Mouse (Mus musculus): Measurements from ENCODE around the gene Zfp988.
"Not testable (repeated sequence)": the region's sequence is repeated elsewhere in the genome, so short reads cannot be mapped to it uniquely, and the experiment has no call there.

Zfp988 gene

DNA sequence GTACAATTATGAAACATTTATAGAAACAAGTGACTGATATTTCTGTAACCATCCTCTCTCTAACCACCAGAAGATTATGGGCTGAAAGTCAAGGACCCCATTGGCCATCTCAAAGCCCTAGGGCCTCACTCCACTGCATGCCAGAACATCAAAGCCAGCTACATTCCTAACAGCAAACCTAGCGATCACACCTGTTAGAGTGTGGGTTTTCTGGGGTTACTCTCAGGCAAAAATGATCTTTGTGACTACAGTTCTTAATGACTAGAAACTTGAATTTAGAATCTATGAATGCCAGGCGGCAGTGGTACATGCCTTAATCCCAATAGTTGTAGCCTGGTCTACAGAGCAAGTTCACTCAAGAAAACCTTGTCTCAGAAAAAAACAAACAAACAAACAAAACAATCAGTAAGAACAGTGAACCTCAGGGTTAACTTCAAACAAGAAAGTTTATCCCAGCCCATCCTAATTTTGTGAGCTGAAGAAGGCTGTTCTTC is 39.6 kb downstream of the Zfp988 start:
- DNase-seq = not testable (repeated sequence)

- DNase-seq = not testable (repeated sequence)
Measured at GRCm38 (mm10) chr4:147346361-147347035, 41.0 kb downstream of the Zfp988 start.

GRCm38 (mm10) chr4:147347300-147347699 is 41.8 kb downstream of the Zfp988 start:
- not testable (repeated sequence) for DNase-seq

- DNase-seq = not testable (repeated sequence)
Measured at GRCm38 (mm10) chr4:147347880-147348279, 42.4 kb downstream of the Zfp988 start.

DNA sequence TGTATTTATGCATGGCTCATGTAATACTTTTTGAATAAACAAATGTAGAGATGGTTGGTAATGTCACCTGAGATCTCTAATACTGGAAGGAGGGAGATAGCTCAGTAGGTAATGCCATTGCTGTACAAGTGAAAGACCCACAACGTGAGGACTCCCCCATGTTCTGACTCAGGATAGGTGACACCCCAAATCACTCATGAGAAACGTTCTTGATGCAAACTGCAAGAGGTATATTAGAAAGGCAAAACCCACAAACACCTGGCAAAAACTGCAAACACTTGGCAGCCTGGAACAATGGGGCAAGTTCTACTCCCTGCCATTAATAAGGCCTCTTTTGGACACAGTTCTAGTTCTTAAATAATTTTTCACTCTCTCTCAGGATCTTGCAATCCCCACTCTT is 42.9 kb downstream of the Zfp988 start:
- DNase-seq = not testable (repeated sequence)

DNA sequence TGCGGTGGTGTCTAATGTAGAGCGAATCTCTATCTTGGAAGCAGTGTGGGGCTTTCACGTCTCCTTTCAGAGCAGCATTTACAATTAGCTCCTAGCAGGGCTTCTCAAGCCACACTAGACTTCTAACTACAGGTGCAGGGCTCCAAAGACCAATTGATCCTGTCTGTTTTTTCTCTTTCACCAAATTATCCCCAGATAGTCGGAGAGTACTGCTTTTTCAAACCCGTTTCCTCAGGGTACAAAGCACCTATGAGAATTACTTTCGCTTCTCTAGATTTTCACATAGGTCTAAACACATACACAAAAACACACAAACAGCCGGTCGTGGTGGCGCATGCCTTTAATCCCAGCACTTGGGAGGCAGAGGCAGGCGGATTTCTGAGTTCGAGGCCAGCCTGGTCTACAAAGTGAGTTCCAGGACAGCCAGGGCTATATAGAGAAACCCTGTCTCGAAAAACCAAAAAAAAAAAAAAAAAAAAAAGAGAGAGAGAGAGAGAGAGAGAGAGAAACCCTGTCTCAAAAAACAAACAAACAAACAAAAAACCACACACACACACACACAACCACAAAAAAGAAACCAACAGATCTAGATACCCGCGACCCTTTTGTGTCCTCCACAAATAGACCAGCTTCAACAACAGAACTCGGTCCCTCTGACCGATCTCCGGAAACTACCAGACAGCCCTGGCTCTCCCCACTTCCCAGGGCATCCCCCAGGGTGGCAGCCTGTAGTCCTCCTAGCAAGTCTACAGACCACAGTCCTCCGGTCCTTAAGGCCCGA is 43.6 kb downstream of the Zfp988 start:
- not testable (repeated sequence) for DNase-seq

- not testable (repeated sequence) for DNase-seq
Measured at GRCm38 (mm10) chr4:147349687-147350415, 44.4 kb downstream of the Zfp988 start.

- DNase-seq = not testable (repeated sequence)
Measured at GRCm38 (mm10) chr4:147350541-147350940, 45.1 kb downstream of the Zfp988 start.

DNA sequence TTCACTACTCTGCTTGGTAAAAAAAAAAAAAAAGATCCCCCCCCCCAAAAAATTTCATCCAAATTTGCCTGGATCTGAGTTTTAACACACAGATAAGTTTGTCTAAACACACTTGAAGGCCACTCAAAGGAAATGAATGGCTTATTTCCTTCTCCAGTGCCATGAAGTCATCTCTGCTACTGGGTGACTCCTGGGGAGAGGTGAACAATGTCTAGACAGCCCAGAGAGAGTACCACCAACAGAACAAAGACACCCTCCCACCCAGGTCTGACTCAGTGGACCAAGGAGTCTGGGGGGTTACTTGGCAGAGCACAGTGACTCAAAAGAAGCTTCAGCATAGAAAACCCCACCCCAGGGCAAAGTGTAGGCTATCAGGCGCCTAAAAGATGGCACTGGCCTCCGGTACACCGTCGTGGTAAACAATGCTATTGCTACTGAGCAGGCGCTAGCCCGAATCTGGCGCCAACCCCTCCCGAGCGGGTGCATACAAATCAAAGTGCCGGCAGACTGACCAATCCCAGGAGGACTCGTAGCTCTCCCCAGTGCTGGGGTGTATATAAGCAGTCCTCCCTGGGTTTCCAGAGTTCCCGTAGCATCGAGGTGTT is 46.0 kb downstream of the Zfp988 start:
- not testable (repeated sequence) for DNase-seq

DNA sequence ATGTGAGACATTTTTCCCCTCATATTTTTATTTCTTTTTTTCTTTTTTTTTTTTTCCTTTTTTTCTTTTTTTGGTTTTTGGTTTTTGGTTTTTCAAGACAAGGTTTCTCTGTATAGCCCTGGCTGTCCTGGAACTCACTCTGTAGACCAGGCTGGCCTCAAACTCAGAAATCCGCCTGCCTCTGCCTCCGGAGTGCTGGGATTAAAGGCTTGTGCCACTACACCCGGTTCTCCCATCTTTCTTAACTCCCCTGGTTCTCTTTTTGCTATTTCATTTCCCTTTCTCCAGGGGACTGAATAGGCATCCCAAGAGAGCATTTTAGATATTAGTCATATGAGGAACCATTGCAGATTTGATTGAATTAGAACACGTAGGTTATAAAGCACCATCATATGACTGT is 48.2 kb downstream of the Zfp988 start:
- not testable (repeated sequence) for DNase-seq

GRCm38 (mm10) chr4:147356042-147356441 is 50.6 kb downstream of the Zfp988 start:
- not testable (repeated sequence) for DNase-seq

GRCm38 (mm10) chr4:147357195-147357594 is 51.7 kb downstream of the Zfp988 start:
- DNase-seq = not testable (repeated sequence)

DNA sequence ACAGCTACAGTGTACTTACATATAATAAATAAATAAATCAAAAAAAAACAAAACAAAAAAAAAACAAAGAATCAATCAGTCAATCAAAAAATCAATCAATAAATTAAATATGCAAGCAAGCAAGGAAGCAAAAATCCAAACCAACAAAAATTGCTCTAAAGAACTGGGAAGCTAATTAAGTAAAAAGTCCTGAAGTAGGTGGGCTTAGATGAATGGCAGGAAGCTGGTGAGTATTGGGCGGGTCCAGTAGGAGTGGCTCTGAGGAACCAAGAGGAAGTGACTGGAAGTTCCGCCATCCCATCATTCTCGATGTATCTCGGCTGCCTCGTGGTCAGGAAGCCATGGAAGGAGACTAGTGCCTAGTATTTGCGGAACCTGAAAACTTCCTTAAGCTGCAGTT is 55.5 kb downstream of the Zfp988 start, which contains the start of gene Zfp978:
Zfp978 (plus strand) TSS at position 301 of the 400 bp plus-strand sequence.
- not testable (repeated sequence) for DNase-seq

DNA sequence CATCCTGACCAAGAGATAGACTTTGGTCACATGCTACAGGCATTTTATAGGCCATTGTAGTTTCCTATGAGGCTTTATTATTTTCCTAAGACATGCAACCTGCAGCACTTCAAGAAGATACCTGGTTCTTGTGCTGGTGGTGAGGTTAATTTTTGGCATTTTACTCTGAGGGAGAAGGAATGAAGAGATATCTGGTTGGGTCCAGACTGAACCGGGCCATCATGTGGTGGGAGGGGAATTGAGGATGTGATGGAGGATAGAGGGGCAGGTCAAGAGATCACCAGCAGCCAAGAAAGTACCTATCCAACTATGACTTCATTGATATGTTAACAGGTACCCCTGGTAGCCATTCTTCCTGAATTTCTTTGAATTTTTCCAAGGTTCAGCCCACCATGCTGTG is 56.4 kb downstream of the Zfp988 start:
- DNase-seq = not testable (repeated sequence)

- DNase-seq = not testable (repeated sequence)
Measured at GRCm38 (mm10) chr4:147369564-147369963, 64.1 kb downstream of the Zfp988 start.

- DNase-seq = not testable (repeated sequence)
Measured at GRCm38 (mm10) chr4:147383199-147383598, 77.7 kb downstream of the Zfp988 start.

Data from spleen, adult 18-20 months (tissue).